Mouse (Mus musculus): ENCODE measurements around the gene Jmjd6.

The Jmjd6 gene

GRCm38 (mm10) chr11:116843261-116844233 is at the start of gene Jmjd6, which contains the start of gene Mettl23:
Gene Jmjd6, minus strand, starts transcription at chr11:116843449.
Gene Mettl23, plus strand, starts transcription at chr11:116843278.
- peak; percentile 97 to 99 for DNase-seq

GRCm38 (mm10) chr11:116887136-116887535 is 43.9 kb upstream of the Jmjd6 start:
- no peak for DNase-seq

GRCm38 (mm10) chr11:116885275-116886151 is 42.3 kb upstream of the Jmjd6 start:
- peak; percentile 93 to 96 for DNase-seq

GRCm38 (mm10) chr11:116884061-116884460 is 40.8 kb upstream of the Jmjd6 start:
- no peak for DNase-seq

GRCm38 (mm10) chr11:116882446-116882845 is 39.2 kb upstream of the Jmjd6 start:
- no peak for DNase-seq

- DNase-seq: no peak
Measured at GRCm38 (mm10) chr11:116881440-116881839, 38.2 kb upstream of the Jmjd6 start.

GRCm38 (mm10) chr11:116880839-116881238 is 37.6 kb upstream of the Jmjd6 start:
- peak; percentile 75 to 84 for DNase-seq

GRCm38 (mm10) chr11:116878454-116878853 is 35.2 kb upstream of the Jmjd6 start:
- DNase-seq: peak; percentile 51 to 57

GRCm38 (mm10) chr11:116873987-116874386 is 30.7 kb upstream of the Jmjd6 start:
- peak in 1 of 2 experiments; percentile 40 for DNase-seq

GRCm38 (mm10) chr11:116871538-116871937 is 28.3 kb upstream of the Jmjd6 start:
- no peak for DNase-seq

- no peak for DNase-seq
Measured at GRCm38 (mm10) chr11:116869641-116870040, 26.4 kb upstream of the Jmjd6 start.

- no peak for DNase-seq
Measured at GRCm38 (mm10) chr11:116869223-116869622, 26.0 kb upstream of the Jmjd6 start.

- DNase-seq: no peak
Measured at GRCm38 (mm10) chr11:116868129-116868528, 24.9 kb upstream of the Jmjd6 start.

GRCm38 (mm10) chr11:116865945-116866585 is 22.8 kb upstream of the Jmjd6 start:
- DNase-seq: no peak

GRCm38 (mm10) chr11:116864444-116864843 is 21.2 kb upstream of the Jmjd6 start:
- no peak for DNase-seq

- DNase-seq: no peak
Measured at GRCm38 (mm10) chr11:116857183-116857850, 14.1 kb upstream of the Jmjd6 start.

- no peak for DNase-seq
Measured at GRCm38 (mm10) chr11:116854279-116854678, 11.0 kb upstream of the Jmjd6 start.

- peak; percentile 99 for DNase-seq
Measured at GRCm38 (mm10) chr11:116853512-116853928, 10.3 kb upstream of the Jmjd6 start.

- peak; percentile 98 to 99 for DNase-seq
Measured at GRCm38 (mm10) chr11:116852891-116853511, 9.8 kb upstream of the Jmjd6 start, which contains the start of gene Srsf2. Gene Srsf2, minus strand, starts transcription at chr11:116853094.

- DNase-seq: peak; percentile 90 to 92
Measured at GRCm38 (mm10) chr11:116852291-116852890, 9.1 kb upstream of the Jmjd6 start, which contains the start of gene Mfsd11. Gene Mfsd11, plus strand, starts transcription at chr11:116852440.

All from cerebellum, postnatal 10 days (tissue).